Mouse (Mus musculus) ES-E14 (cell line): ENCODE measurements around the gene Pde3a.

Experiments
- CHD2 ChIP-seq: IDR thresholded peaks from 2 replicates; pipeline ENCODE4 v1.6.1; 2014; ENCODE audit warnings: mild to moderate bottlenecking, low read depth, low read length, inconsistent platforms
- HCFC1 ChIP-seq: IDR thresholded peaks from 2 replicates; pipeline ENCODE4 v1.6.1; 2012; ENCODE audit warnings: low read length, inconsistent platforms, borderline replicate concordance; ENCODE audit not compliant: insufficient read depth
- MAFK ChIP-seq: IDR thresholded peaks from 2 replicates; pipeline ENCODE4 v1.6.1; 2014; ENCODE audit warnings: mild to moderate bottlenecking, low read depth, low read length, inconsistent platforms; ENCODE audit not compliant: insufficient read depth
- ZC3H11A ChIP-seq: IDR thresholded peaks from 2 replicates; pipeline ENCODE4 v1.6.1; 2012; ENCODE audit warnings: low read depth, mild to moderate bottlenecking, inconsistent platforms, low read length, borderline replicate concordance
- ZNF384 ChIP-seq: IDR thresholded peaks from 2 replicates; pipeline ENCODE4 v1.6.1; 2012; ENCODE audit warnings: low read depth, low read length, inconsistent platforms

DNA sequence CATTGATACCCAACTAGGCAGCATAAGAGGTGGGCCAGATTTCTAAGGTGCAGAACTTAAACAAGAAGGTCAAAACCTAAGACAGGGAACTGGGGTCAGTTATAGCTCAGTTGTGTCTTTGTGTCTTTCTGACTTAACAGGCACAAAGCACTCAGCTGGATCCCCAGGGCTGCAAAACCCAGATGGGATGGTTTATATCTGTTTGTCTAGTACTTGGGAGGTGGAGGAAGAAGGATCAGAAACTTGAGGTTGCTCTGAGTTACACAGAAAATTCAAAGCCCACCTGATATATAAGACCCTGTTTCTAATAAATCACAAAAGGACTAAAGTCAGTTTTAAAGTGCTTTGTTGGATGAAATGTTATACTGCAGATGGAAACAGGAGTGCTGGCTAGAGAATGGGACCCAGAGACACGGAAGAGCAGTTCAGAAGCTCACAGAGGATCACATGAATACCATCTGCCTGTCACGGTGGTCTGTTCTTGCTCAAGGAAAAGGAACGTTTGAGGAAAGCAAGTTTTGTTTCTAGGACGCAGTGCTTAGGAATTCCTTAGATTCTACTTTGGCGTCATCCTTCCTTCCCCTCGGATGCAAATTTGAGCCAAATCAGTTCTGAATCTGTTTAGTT, 16.2 kb upstream of the Pde3a start:
- TF ChIP-seq ZNF384 (no peak), ZC3H11A (no peak), MAFK (no peak), HCFC1 (no peak), CHD2 (no peak)
